Mouse (Mus musculus): Measurements from ENCODE around the gene Sestd1.

The Sestd1 gene
- long read RNA-seq, experiment 1, transcript Sestd1-201 (18 exons, 2,720 nt) = major isoform, 5 of 13 reads
- long read RNA-seq, experiment 1, partial matches to known transcripts = 5 of 13 reads
- long read RNA-seq, experiment 1, other reads (novel, unspliced or antisense) = 3 of 13 reads
- long read RNA-seq, experiment 2, partial matches to known transcripts = 2 of 7 reads
- long read RNA-seq, experiment 2, other reads (novel, unspliced or antisense) = 3 of 7 reads

DNA sequence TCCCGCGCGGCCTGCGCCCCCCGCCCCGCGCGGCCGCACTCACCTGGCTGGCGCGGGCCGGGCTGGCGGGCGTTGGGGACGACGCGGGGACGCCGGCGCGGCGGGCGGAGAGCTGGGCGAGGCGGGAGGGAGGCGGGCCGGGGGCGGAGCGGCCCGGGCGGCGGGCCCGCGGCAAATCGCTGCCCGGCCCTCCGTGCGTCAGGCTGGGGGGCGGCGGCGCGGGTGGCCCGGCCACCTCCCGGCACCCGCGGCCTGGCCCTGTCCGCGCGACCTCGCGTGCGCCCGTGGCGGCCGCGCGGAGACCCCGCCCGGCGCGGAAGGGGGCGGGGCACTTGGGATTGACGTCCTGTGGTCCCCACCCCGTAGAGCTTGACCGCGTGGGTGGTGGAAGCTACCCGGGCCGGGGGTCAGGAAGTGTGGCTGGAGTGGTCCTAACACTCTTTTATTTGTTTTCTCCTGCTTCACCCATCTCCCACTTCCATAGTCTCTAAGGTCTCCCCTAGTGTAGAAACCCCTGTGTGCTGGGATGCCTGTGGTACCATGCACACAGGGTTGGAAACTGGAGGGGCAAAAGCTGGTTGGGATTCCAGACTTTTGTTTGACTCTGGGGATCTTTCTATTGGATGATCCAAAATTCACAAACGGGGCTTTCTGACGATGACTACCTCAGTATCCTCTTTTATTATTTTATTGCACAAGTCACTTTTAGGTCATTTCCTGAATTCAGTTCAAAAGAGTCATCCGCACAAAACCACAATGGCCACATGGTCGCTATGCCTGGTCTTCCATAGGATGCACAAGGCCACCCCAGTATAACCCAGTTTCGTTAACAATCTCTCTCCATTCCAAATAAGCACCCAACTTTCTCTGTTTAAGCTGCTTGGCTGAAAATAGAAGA is at the start of gene Sestd1:
Gene Sestd1 (minus strand): TSS at position 81 of the 898 bp plus-strand sequence.
- intact Hi-C loops (cut with DNase I) = no loop called here

DNA sequence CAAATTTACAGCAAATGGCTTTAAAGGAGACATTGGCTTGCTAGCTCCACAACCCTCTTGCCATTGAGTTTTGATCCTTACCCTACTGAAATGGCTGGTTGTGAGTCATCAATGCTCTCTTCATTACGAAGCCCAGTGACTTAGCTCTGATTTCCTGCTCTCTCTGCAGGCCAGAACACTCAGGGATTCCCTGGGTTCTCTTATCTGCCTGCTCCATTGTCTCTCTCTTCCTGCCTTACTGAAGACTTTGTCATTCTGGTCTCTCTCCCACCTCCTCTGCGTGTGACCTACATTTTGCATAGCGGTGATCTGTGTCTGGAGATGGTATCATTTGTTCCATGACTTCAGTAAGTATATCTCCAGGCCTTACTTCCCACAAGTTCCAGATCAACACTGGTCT is 46.9 kb upstream of the Sestd1 start:
- intact Hi-C loops (cut with DNase I) = no loop called here

DNA sequence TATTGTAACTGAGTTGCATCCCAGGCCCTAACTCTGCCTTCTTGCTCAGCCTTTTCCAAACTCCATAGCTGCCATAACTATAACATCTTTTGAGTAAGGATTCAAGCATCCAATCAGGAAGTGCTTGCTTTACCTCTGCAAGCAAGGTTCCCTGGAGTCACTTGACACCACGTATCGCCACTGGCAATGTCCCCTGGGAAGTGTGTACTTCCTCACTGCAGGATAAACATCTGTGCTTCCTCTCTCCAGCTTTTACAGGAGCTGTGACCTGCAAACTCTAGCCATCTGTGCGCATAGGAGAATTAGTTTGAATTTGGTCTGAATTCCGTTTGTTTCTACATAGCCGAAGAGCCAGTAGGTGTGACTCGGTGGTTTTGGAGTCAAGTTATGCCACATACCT is 43.3 kb upstream of the Sestd1 start:
- intact Hi-C loops (cut with DNase I) = no loop called here

DNA sequence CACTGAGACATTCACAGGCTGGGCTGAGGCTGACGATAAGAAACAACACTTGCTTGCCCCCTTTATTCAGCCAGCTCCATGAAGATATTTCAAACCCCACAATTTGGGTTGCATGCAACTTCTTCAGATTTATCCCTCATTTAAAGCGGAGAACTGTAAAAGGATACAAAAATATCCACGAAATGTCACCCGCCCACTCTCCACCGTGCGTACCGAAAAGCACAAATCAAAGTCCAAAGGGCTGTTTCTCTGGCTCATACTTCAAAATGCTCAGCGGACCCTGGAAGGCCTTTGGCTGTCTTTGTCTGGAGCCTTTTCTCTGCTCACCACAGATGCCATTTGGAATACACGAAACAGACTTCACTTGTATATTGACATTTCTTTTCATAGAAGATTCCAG is 42.8 kb upstream of the Sestd1 start:
- intact Hi-C loops (cut with DNase I) = no loop called here

DNA sequence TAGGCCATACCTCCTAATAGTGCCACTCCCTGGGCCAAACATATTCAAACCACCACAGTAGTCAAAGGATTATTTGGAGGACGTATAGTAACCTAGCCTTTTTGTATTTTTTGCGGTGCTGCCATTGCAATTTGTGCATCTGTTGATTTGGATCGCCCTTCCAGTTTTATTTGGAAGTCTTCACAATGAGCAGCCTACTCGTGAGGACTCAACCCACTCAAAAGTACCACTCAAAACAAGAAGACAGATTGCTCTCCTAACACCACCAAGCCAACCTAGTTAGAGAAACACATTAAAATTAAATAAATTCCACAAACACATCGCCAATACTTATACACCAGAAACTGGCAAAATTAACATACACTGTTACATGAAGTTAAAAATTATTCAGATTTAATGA is 38.8 kb upstream of the Sestd1 start:
- intact Hi-C loops (cut with DNase I) = no loop called here

DNA sequence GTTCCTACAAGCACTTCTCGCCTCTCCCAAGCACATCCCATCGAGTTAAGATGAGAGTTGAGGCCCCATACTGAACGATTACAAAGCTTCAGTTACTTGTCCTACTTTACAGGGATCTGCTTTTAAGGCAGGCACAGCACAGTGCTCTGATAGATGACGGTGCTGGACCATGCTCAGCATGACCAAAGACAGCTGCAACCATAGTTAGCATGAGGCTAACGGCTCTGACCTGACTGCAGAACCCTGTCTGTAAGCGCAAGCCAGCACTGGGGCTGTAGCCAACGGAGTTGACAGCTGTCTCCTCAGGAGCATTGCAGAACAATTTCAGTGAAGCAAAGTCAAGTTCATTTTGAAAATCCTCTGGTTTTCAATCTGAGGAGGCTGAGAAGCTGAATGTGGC is 36.6 kb upstream of the Sestd1 start:
- intact Hi-C loops (cut with DNase I) = no loop called here

DNA sequence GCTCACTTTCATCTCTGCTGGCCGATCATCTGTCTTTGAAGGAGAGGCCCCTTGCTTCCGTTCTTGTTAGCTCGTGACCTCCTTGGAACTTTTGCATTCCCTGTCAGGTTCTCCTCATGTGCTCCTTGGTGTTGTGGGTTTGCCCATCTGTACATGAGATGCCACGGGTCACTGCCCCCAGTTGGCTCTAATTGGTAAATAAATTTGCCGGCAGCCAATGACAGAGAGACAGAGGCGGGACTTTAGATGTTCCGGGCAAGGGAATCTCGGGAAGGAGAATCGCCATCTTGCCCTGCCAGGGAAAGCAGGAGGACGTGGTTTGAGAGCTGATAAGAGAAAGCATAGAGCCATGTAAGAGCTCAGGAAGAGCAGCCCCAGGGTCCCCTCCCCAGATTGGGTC is 33.5 kb upstream of the Sestd1 start:
- intact Hi-C loops (cut with DNase I) = no loop called here

DNA sequence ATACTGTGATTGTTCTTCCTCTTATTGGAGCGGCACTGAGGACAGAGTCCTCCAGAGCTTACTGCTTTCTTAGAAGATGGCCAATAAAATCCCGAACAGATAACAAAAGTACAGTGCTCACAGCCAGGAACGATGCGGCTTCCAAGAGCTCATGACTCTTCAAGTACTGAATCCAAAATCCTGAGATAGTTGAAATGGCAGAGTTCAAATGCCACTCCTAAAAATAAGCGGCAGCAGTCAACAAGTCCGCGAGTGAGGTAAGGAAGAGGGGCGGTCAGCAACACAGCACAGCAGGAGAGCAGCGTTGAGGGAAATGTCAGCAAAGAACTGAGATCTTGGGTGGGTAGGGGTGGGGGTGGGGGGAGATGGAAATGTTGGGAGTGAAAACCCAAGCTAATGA is 32.2 kb upstream of the Sestd1 start:
- intact Hi-C loops (cut with DNase I) = no loop called here

DNA sequence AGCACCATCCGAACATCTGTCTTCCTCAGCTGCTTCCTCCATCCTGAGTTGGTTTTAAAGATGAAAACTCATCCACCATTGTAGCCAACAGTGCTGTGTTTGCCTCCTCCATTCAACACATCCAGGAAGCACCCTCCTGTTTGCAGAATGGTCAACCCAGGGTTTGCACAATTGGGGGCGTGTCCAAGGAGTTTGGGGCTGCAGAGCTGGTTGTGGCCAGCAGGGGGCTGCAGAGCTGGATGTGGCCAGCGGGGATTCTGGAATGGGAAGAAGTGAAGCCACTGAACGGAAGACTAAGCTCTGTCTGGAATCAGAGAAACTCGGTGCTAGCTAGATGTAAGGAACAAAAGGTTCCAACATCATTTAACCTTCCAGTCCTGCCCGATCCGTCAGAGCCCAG is 28.9 kb upstream of the Sestd1 start:
- intact Hi-C loops (cut with DNase I) = no loop called here

DNA sequence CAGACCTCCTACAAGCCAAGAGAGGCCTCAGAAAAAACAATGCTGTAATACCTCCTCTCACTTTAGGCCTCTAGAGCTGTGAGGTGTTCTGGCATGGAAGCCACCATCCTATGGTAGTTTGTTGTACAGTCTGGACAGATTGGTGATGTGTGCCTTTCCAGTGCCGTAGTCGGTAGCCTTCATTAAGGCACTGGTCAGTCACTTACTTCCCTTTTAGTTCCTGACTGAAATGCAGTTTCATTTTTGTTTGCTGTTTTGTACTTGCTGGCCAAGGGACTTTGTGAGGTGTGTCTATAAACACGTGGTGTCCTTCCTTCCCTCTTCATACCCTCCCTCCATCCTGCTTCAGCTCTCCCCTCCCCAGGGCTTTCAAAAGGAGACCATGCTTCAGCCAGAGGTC is 24.1 kb upstream of the Sestd1 start:
- intact Hi-C loops (cut with DNase I) = no loop called here

DNA sequence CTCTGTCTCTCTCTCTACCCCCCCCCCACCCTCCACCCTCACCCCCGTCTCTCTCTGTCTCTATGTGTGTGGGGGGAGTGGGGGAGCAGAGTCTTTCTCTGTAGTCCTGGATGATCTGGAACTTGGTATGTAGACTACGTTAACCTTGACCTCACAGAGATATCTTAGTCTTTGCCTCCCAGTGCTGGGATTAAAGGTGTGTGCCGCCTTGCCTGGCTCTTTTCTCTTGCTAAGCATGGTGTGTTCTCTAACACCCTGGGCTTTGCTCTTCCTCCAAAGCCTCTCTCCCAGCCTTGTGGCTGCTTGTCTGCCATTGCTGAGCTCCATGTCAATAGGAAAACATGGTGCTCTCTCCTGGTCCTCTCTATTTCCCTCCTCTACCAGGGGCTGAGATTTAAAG is 23.3 kb upstream of the Sestd1 start:
- intact Hi-C loops (cut with DNase I) = no loop called here

DNA sequence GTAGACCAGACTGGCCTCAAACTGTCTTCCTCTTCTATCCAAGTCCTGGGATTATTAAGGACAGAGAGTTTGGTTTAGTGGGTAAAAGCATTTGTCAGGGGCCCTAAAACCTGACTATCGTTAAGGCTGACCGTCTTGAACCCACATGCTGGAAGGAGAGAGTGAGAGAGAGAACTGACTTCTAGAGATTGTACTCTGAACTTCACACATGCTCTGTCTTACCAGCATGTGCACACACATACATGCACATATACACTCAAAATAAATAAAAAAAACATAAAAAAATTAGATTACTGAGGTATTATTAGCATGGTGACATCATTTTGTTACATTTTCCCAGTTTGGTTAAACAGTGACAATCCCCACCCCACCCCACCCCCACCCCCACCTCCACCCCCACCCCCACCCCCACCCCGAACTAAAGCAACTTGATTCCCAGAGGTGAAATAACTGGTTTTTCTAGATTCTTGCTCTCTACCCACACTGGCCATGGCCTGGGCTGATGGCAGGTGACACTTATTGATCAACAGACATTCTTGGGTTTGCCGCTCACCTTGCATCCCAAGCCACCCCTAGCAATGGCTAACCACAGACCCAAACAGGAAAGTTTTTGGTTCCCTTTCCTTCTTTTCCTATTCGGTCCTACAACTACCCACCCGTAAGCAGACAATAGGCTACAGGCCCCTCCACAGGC is 22.4 kb upstream of the Sestd1 start:
- intact Hi-C loops (cut with DNase I) = no loop called here

DNA sequence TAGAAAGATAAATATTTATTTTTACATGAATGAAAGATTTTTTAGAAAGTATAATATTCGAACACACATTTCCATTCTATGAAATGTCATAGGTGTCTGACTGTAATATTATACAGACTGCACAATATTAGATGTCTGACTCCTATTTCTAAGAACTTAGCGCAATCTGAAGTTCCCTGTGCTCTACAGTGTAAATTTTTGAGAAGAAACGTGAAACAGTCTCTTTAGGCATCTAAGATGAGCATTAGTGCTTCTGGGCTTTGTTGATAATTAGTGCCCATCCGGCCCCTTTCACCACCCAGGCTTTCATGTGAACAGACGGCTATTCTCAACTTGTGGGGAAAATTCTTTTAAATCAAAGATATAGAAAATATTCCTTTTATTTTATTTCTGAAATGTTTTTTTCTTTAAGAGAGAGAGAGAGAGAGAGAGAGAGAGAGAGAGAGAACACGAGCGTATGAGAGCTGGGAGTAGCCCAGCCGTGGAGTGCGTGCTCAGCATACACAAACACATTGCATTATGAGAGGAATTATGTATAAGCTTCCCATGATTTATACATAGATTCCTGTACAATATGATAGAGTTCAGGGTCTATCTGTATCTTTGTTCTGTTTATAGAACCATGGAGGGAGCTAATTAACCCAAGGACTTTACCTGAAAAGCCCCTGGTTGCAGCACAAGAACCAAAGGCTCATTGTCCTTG is 21.4 kb upstream of the Sestd1 start:
- intact Hi-C loops (cut with DNase I) = no loop called here

DNA sequence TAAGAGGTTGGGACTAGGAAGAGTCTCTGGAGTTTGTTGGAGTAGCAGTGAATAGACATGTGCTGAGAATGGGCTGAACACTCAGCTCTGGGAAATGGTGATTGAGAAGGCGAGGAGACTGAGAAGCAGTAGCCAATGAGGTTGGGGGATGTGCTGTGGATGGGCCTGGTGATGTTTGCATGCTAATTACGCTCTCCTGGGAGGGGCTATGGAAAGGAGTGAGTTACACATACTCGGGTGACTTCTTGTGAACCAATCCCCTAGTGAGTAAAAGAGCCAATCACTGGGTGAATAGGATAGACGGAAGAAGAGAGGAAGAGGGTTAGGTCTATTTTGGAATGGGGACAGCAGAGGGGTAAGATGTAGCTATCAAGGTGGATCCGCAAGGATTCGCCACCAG is 9.3 kb upstream of the Sestd1 start:
- intact Hi-C loops (cut with DNase I) = no loop called here

DNA sequence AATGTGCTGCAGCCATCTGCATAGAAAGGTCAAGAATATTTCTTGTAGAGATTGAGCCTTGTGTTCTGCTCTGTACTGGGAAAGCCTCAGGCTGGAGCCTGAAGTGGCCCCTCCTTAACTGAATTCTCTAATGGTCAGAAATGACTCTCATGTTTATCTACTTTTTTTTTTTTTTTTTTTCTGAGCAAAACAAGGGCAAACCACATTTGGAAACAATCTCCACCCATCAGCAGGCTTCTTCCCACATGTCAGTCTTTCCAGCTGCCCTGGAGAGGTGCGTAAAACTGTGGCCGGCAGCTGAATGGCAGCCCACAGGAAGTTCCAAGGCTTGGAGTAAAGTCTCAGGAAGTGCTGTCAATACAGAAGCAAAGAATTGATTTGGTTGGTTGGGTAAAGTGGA is 6.4 kb upstream of the Sestd1 start:
- intact Hi-C loops (cut with DNase I) = no loop called here

DNA sequence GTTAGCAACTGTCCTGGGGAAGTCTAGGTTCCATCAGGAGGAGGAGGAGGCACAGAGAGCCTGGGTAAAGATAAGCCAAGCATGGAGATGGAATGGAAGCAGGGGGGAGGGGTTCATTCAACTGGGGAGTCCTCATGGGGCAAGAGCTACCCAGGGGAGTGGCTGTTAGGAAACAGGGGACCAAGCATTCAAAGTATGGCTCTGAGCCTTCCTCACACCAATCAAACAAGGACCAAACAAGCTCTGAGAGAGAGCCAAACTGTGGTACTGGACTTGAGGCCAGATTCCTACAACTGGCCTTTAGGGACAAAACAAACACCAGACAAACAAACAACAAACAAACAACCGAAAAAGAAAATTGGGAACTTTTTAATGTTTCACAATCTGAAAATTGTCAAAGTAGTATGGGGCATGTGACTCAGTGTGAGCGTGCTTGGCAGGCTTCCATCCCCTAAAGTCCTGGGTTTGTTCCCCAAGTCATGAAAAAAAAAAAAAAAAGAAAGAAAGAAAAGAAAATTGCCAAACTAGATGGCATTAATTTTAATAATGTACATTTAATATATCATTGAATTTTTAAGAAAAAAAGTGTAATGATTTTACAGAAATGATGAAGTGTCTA is 4.0 kb upstream of the Sestd1 start:
- intact Hi-C loops (cut with DNase I) = no loop called here

DNA sequence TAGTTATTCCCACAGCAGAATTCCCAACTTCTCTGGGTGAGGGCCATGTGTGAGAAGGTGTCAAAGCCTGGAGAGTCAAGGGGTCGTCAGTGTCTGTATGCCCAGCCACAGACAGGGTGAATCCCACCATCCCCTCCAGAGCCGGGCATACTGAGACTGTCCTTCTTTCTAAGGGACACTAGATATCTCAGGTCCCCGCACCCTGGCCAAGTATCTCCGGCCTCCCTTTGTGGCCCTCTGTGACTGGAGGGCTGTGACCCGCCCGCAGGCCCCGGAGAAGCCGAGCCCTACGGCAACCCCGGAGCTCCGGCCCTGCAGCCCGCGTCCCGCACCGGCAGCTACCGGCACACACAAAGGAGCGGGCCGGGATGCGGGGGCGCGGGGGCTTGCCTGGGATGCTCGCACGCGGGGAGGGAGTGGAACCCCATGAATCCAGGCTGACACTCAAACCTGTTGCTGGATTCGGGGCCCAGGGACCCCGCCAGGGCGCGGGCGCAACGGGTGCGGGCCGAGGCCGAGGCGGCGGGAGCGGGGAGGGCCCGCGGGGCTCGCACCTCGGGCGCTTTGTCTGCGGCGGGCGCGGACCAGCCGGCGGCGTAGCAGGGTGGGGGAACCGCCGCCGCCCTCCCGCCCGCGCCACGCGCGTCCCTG is 406 bp downstream of the Sestd1 start:
- intact Hi-C loops (cut with DNase I) = no loop called here

DNA sequence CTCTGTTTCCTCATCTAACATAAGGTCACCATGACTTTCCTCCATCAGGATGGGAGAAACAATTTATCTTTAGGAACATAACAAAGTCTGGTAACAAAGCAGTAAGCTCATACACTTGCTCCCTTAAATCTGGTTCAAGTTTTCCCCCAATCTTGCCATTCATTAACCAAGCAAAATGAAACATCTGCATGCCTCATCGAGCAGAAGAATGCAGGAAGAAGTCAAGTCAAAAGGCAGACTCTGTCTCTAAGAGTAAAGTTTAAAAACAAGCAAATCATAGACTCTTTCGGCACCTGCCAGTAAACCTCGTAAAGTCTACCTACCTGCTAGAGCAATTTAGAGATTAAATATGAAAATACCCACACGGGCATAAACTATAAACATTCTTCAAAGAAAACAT is 3.1 kb downstream of the Sestd1 start:
- intact Hi-C loops (cut with DNase I) = no loop called here

DNA sequence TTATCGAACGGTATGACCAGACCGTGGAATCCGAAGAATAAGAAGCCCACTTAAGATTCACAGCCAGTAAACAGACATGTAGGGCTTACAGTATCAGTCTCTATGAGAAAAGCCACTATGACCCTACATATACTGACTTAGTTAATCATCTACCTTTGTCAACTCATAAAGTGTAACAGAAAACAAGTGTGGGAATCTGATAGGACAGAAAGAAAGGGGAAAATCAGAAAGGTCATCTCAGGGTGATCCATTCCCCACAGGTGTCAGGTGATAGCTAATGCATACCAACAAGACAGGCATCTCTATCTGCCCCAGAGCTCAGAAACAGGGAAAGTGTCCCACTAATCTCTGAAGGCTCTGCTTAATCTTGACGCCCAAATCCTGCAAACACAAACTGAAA is 4.5 kb downstream of the Sestd1 start:
- intact Hi-C loops (cut with DNase I) = no loop called here

DNA sequence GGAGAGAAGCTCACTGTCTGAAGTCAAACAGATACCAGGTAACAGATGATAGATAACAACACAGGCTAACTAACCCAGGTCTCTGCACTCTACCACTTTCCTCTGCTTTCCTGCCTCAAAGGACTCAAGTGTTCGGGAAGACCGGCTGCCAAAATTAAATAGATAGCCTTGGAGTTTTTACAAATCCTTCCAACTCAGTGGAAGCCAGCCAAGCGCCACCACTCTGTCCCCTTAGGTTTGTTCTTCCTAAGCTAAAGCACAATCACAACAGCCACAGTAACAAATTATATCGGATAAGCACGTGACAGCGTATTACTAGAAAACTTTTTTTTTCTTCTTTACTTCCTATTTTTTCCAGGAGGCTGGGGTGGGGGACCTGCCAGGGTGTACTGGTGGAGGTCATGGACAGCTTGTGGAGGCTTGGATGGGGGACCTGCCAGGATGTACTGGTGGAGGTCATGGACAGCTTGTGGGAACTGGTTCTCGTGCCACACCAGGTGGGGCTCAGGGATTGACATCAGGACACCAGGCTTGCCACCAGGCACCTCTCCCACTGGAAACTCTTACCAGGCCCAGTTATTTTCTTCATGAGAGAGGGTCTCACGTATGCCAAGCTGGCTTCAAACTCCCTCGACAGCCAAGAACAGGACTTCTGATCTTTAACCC is 5.3 kb downstream of the Sestd1 start:
- intact Hi-C loops (cut with DNase I) = no loop called here
